Mouse (Mus musculus) MEL (cell line): ENCODE measurements around the gene Klf6. TPM values are rescaled to one million over a fixed set of nuclear protein-coding genes. Genes with fewer than 3 reads are reported as not detected.

Experiments used
- DNase-seq: peaks from one replicate; pipeline ENCODE4 v3.0.0; 2011; ENCODE audit warnings: low read depth, low spot score
- H3K27ac ChIP-seq: 2 replicates; pipeline ENCODE4 v1.5.1; 2012; ENCODE audit warnings: low read depth, mild to moderate bottlenecking, control low read depth, low read length, moderate library complexity; ENCODE audit not compliant: control insufficient read depth
- H3K27me3 ChIP-seq, 2 experiments: fragments of 150-350 bp in 1 of 2; sonication (generic) in 1 of 2; 2 replicates each; pipeline ENCODE4 v1.6.1; 2012; ENCODE audit warnings: low read length in 2 of 2, mild to moderate bottlenecking in 2 of 2, improper control_type of control experiment in 1 of 2, moderate library complexity in 1 of 2; ENCODE audit not compliant: insufficient read depth in 2 of 2, control insufficient read depth in 1 of 2
- H3K36me3 ChIP-seq, 2 experiments: 2 replicates each; pipeline ENCODE4 v1.6.1; 2012 to 2014; ENCODE audit warnings: low read length in 2 of 2, improper control_type of control experiment in 1 of 2, inconsistent platforms in 1 of 2, mild to moderate bottlenecking in 1 of 2; ENCODE audit not compliant: insufficient read depth in 2 of 2, control insufficient read depth in 1 of 2
- H3K4me1 ChIP-seq, 2 experiments: fragments of 150-350 bp in 1 of 2; sonication (generic) in 1 of 2; 2 replicates each; pipeline ENCODE4 v1.6.1; 2012; ENCODE audit warnings: low read length in 2 of 2, improper control_type of control experiment in 1 of 2, mild to moderate bottlenecking in 1 of 2; ENCODE audit not compliant: insufficient read depth in 2 of 2, control insufficient read depth in 1 of 2
- H3K4me3 ChIP-seq, 2 experiments: fragments of 150-350 bp in 1 of 2; sonication (generic) in 1 of 2; 2 replicates each; pipeline ENCODE4 v1.5.1; 2012; ENCODE audit warnings: low read depth in 2 of 2, low read length in 2 of 2, mild to moderate bottlenecking in 2 of 2, moderate library complexity in 2 of 2, control low read depth in 1 of 2, improper control_type of control experiment in 1 of 2; ENCODE audit not compliant: control insufficient read depth in 1 of 2, insufficient read depth in 1 of 2
- H3K79me2 ChIP-seq: 2 replicates; pipeline ENCODE4 v1.6.1; 2012; ENCODE audit warnings: mild to moderate bottlenecking, low read length, moderate library complexity; ENCODE audit not compliant: control insufficient read depth, poor library complexity, insufficient read depth
- H3K9ac ChIP-seq: 2 replicates; pipeline ENCODE4 v1.6.1; 2012; ENCODE audit warnings: low read depth, mild to moderate bottlenecking, control low read depth, low read length, moderate library complexity; ENCODE audit not compliant: control insufficient read depth, poor library complexity, severe bottlenecking
- H3K9me3 ChIP-seq: fragments of 150-350 bp; sonication (generic); replicated peaks from 2 replicates; pipeline ENCODE4 v1.6.1; 2012; ENCODE audit warnings: mild to moderate bottlenecking, low read length, improper control_type of control experiment, moderate library complexity; ENCODE audit not compliant: insufficient read depth
- BHLHE40 ChIP-seq: IDR thresholded peaks from 2 replicates; pipeline ENCODE4 v1.6.1; 2012; ENCODE audit warnings: low read depth, mild to moderate bottlenecking, inconsistent platforms, low read length, improper control_type of control experiment, borderline replicate concordance
- CHD1 ChIP-seq: IDR thresholded peaks from 2 replicates; pipeline ENCODE4 v1.6.1; 2012; ENCODE audit warnings: low read depth, mild to moderate bottlenecking, inconsistent platforms, low read length, improper control_type of control experiment
- CHD2 ChIP-seq: IDR thresholded peaks from 2 replicates; pipeline ENCODE4 v1.6.1; 2011; ENCODE audit warnings: low read length, improper control_type of control experiment
- CTCF ChIP-seq, 3 experiments: IDR thresholded peaks in 2 of 3; conservative IDR thresholded peaks in 1 of 3; 2 replicates each; pipeline ENCODE4 v1.5.1; 2011 to 2012; ENCODE audit warnings: low read length in 3 of 3, low read depth in 2 of 3, mild to moderate bottlenecking in 2 of 3, improper control_type of control experiment in 1 of 3, inconsistent platforms in 1 of 3, mixed read lengths in 1 of 3, moderate library complexity in 1 of 3; ENCODE audit not compliant: control insufficient read depth in 1 of 3, insufficient read depth in 1 of 3, poor library complexity in 1 of 3, severe bottlenecking in 1 of 3
- ELF1 ChIP-seq: IDR thresholded peaks from 2 replicates; pipeline ENCODE4 v1.6.1; 2014; ENCODE audit warnings: low read depth, mild to moderate bottlenecking, inconsistent platforms, low read length, improper control_type of control experiment, moderate library complexity
- GABPA ChIP-seq: IDR thresholded peaks from 2 replicates; pipeline ENCODE4 v1.6.1; 2012; ENCODE audit warnings: low read depth, mild to moderate bottlenecking, inconsistent platforms, low read length, improper control_type of control experiment, moderate library complexity
- GATA1 ChIP-seq: IDR thresholded peaks from 2 replicates; pipeline ENCODE4 v1.6.1; 2011; ENCODE audit warnings: low read depth, low read length, improper control_type of control experiment
- JUND ChIP-seq: IDR thresholded peaks from 2 replicates; pipeline ENCODE4 v1.6.1; 2011; ENCODE audit warnings: low read depth, mild to moderate bottlenecking, improper control_type of control experiment, low read length
- KAT2A ChIP-seq: conservative IDR thresholded peaks from 2 replicates; pipeline ENCODE4 v1.6.1; 2012; ENCODE audit warnings: low read depth, low read length, improper control_type of control experiment, inconsistent platforms
- MAFK ChIP-seq: IDR thresholded peaks from 2 replicates; pipeline ENCODE4 v1.6.1; 2011; ENCODE audit warnings: low read depth, mild to moderate bottlenecking, low read length, improper control_type of control experiment, borderline replicate concordance
- MXI1 ChIP-seq: IDR thresholded peaks from 2 replicates; pipeline ENCODE4 v1.6.1; 2011; ENCODE audit warnings: mild to moderate bottlenecking, low read depth, low read length, improper control_type of control experiment
- MYB ChIP-seq: IDR thresholded peaks from 2 replicates; pipeline ENCODE4 v1.6.1; 2011; ENCODE audit warnings: mild to moderate bottlenecking, low read depth, low read length, improper control_type of control experiment
- MYC ChIP-seq: IDR thresholded peaks from 2 replicates; pipeline ENCODE4 v1.6.1; 2011; ENCODE audit warnings: low read depth, mild to moderate bottlenecking, low read length, improper control_type of control experiment, moderate library complexity
- NELFE ChIP-seq: IDR thresholded peaks from 2 replicates; pipeline ENCODE4 v1.6.1; 2011; ENCODE audit warnings: low read depth, low read length, improper control_type of control experiment
- POLR2A ChIP-seq, 2 experiments: IDR thresholded peaks; 2 replicates each; pipeline ENCODE4 v1.6.1; 2011 to 2012; ENCODE audit warnings: low read length in 2 of 2, mild to moderate bottlenecking in 2 of 2, control low read depth in 1 of 2, improper control_type of control experiment in 1 of 2, low read depth in 1 of 2, moderate library complexity in 1 of 2; ENCODE audit not compliant: control insufficient read depth in 1 of 2, insufficient read depth in 1 of 2, poor library complexity in 1 of 2
- POLR2AphosphoS2 ChIP-seq: IDR thresholded peaks from 2 replicates; pipeline ENCODE4 v1.6.1; 2011; ENCODE audit warnings: low read length, improper control_type of control experiment
- RCOR1 ChIP-seq: IDR thresholded peaks from 2 replicates; pipeline ENCODE4 v1.6.1; 2012; ENCODE audit warnings: low read depth, mild to moderate bottlenecking, inconsistent platforms, low read length, improper control_type of control experiment
- SMC3 ChIP-seq: IDR thresholded peaks from 2 replicates; pipeline ENCODE4 v1.6.1; 2011; ENCODE audit warnings: low read depth, low read length, improper control_type of control experiment
- TAL1 ChIP-seq: IDR thresholded peaks from 2 replicates; pipeline ENCODE4 v1.6.1; 2012; ENCODE audit warnings: mild to moderate bottlenecking, inconsistent platforms, low read length, moderate library complexity, mixed read lengths
- TBP ChIP-seq: IDR thresholded peaks from 2 replicates; pipeline ENCODE4 v1.8.0; 2011; ENCODE audit warnings: low read depth, low read length, improper control_type of control experiment
- TCF12 ChIP-seq: IDR thresholded peaks from 2 replicates; pipeline ENCODE4 v1.6.1; 2014; ENCODE audit warnings: low read depth, mild to moderate bottlenecking, inconsistent platforms, low read length, improper control_type of control experiment, moderate library complexity
- UBTF ChIP-seq: IDR thresholded peaks from 2 replicates; pipeline ENCODE4 v1.6.1; 2012; ENCODE audit warnings: low read depth, mild to moderate bottlenecking, inconsistent platforms, low read length, improper control_type of control experiment, moderate library complexity, borderline replicate concordance; ENCODE audit not compliant: insufficient read depth
- USF1 ChIP-seq: IDR thresholded peaks from 2 replicates; pipeline ENCODE4 v1.6.1; 2014; ENCODE audit warnings: low read depth, mild to moderate bottlenecking, inconsistent platforms, low read length, improper control_type of control experiment, moderate library complexity
- USF2 ChIP-seq, 2 experiments: IDR thresholded peaks; 2 replicates each; pipeline ENCODE4 v1.6.1; 2011 to 2012; ENCODE audit warnings: improper control_type of control experiment in 2 of 2, low read length in 2 of 2, borderline replicate concordance in 1 of 2, inconsistent platforms in 1 of 2, low read depth in 1 of 2, mild to moderate bottlenecking in 1 of 2; ENCODE audit not compliant: insufficient read depth in 1 of 2
- ZC3H11A ChIP-seq: IDR thresholded peaks from 2 replicates; pipeline ENCODE4 v1.6.1; 2012; ENCODE audit warnings: low read depth, mild to moderate bottlenecking, inconsistent platforms, low read length, improper control_type of control experiment
- ZMIZ1 ChIP-seq: IDR thresholded peaks from 2 replicates; pipeline ENCODE4 v1.6.1; 2012; ENCODE audit warnings: low read depth, mild to moderate bottlenecking, inconsistent platforms, low read length, improper control_type of control experiment, moderate library complexity
- ZNF384 ChIP-seq: IDR thresholded peaks from 2 replicates; pipeline ENCODE4 v1.6.1; 2012; ENCODE audit warnings: low read depth, mild to moderate bottlenecking, inconsistent platforms, low read length, improper control_type of control experiment
- polyA plus RNA-seq, 2 experiments: library from polyadenylated mRNA; stranded (reverse) in 1 of 2; unstranded in 1 of 2; fragments of >175 nt in 1 of 2; fragments of >200 nt in 1 of 2; gene quantifications; 2 replicates each; pipeline versions ENCODE4 v1.2.1 to v1.2.4; 2012; ENCODE audit warnings: low replicate concordance in 2 of 2, low read depth in 1 of 2; ENCODE audit not compliant: insufficient read length in 2 of 2, insufficient read depth in 1 of 2, missing spikeins in 1 of 2
- total RNA-seq: library from RNA; depleted of rRNA; stranded (reverse); fragments of 300-350 nt; gene quantifications from 2 replicates; pipeline ENCODE4 v1.2.3, GENCODE M21; 2012

The Klf6 gene
- total and polyA plus RNA-seq, 3 experiments = 2.0 to 4.6 TPM; not detected in 1

GRCm38 (mm10) chr13:5869842-5870241 lies 8.6 kb downstream of the Klf6 start:
- Histone ChIP-seq H3K36me3 (peaks cover 0 to 4% of the 10 kb centered on the region in 2 experiments), H3K4me3 (no peak overlapping the region)
- DNase-seq = no peak
- TF ChIP-seq CHD1 (no peak), JUND (no peak), MYC (no peak), TAL1 (no peak), USF2 (IDR thresholded peaks at IDR 0.05; ENCODE audit: borderline replicate concordance in 1 of 2, insufficient read depth in 1 of 2, low read depth in 1 of 2, low read length in 2 of 2) (no peak), GATA1 (no peak), CTCF (IDR thresholded peaks at IDR 0.05 in 2 of 3, conservative IDR thresholded peaks at IDR 0.05 in 1 of 3; ENCODE audit: control insufficient read depth in 1 of 3, insufficient read depth in 1 of 3, low read depth in 2 of 3, low read length in 3 of 3, poor library complexity in 1 of 3, severe bottlenecking in 1 of 3) (no peak), ZMIZ1 (no peak), POLR2AphosphoS2 (no peak), KAT2A (no peak), ZC3H11A (no peak), ELF1 (no peak), USF1 (no peak), CHD2 (no peak), MAFK (no peak), MXI1 (no peak), GABPA (no peak), SMC3 (no peak), RCOR1 (no peak)
- TF ChIP-seq, all 39 proteins: peak for 0
- Histone ChIP-seq H3K79me2 (no peaks in the 10 kb centered on the region), H3K9me3 (no peaks in the 10 kb centered on the region), H3K27me3 (no peaks in the 10 kb centered on the region), H3K9ac (no peak overlapping the region), H3K27ac (no peak overlapping the region), H3K4me1 (peaks cover 0 to 6% of the 10 kb centered on the region in 2 experiments; a peak in 2 of 4 replicates)

- no peak for DNase-seq
- Histone ChIP-seq H3K36me3 (no peaks in the 10 kb centered on the region; a peak in 2 of 4 replicates), H3K9ac (no peak overlapping the region), H3K4me1 (no peaks in the 10 kb centered on the region), H3K9me3 (no peaks in the 10 kb centered on the region), H3K27ac (no peak overlapping the region), H3K4me3 (no peak overlapping the region), H3K27me3 (no peaks in the 10 kb centered on the region), H3K79me2 (no peaks in the 10 kb centered on the region)
- TF ChIP-seq MXI1 (no peak), TCF12 (no peak), BHLHE40 (no peak), ZC3H11A (no peak), GABPA (no peak), ZNF384 (no peak), CTCF (IDR thresholded peaks at IDR 0.05 in 2 of 3, conservative IDR thresholded peaks at IDR 0.05 in 1 of 3; ENCODE audit: control insufficient read depth in 1 of 3, insufficient read depth in 1 of 3, low read depth in 2 of 3, low read length in 3 of 3, poor library complexity in 1 of 3, severe bottlenecking in 1 of 3) (no peak), TAL1 (no peak), USF2 (IDR thresholded peaks at IDR 0.05; ENCODE audit: borderline replicate concordance in 1 of 2, insufficient read depth in 1 of 2, low read depth in 1 of 2, low read length in 2 of 2) (no peak), ELF1 (no peak), TBP (no peak), NELFE (no peak), MYB (no peak), UBTF (no peak), POLR2A (IDR thresholded peaks at IDR 0.05; ENCODE audit: control insufficient read depth in 1 of 2, insufficient read depth in 1 of 2, low read depth in 1 of 2, low read length in 2 of 2, poor library complexity in 1 of 2) (no peak), CHD2 (no peak)
Measured at GRCm38 (mm10) chr13:5870382-5871272, 9.3 kb downstream of the Klf6 start.
